Mouse (Mus musculus) midbrain, embryonic 11.5 days (tissue): ENCODE measurements around the gene Sct. TPM values are rescaled to one million over a fixed set of nuclear protein-coding genes. Genes with fewer than 3 reads are reported as not detected.

Experiments used
- ATAC-seq: fragments of 200-750 bp; cut with Nextera tagmentation; 2 replicates; pipeline ENCODE4 v1.8.0; 2017; ENCODE audit warnings: moderate TSS enrichment, moderate library complexity; ENCODE audit not compliant: low FRiP score
- DNase-seq: peaks from one replicate; pipeline ENCODE4 v3.0.0; 2015; ENCODE audit warnings: low spot score; ENCODE audit errors: missing footprints
- H3K27ac ChIP-seq: fragments of 300-500 bp; sonication (generic); 2 replicates; pipeline ENCODE4 v1.5.1; 2014; ENCODE audit warnings: low read depth, low read length
- H3K27me3 ChIP-seq: fragments of 300-500 bp; sonication (generic); 2 replicates; pipeline ENCODE4 v1.6.1; 2014; ENCODE audit warnings: mild to moderate bottlenecking, low read length, moderate library complexity, mixed read lengths; ENCODE audit not compliant: control insufficient read depth, insufficient read depth
- H3K36me3 ChIP-seq: fragments of 300-500 bp; sonication (generic); 2 replicates; pipeline ENCODE4 v1.6.1; 2014; ENCODE audit warnings: mild to moderate bottlenecking, low read length, moderate library complexity, mixed read lengths; ENCODE audit not compliant: control insufficient read depth, insufficient read depth
- H3K4me1 ChIP-seq: fragments of 300-500 bp; sonication (generic); 2 replicates; pipeline ENCODE4 v1.6.1; 2014; ENCODE audit warnings: low read length; ENCODE audit not compliant: control insufficient read depth, insufficient read depth
- H3K4me2 ChIP-seq: fragments of 300-500 bp; sonication (generic); 2 replicates; pipeline ENCODE4 v1.6.1; 2014; ENCODE audit warnings: mild to moderate bottlenecking, moderate library complexity
- H3K4me3 ChIP-seq: fragments of 300-500 bp; sonication (generic); 2 replicates; pipeline ENCODE4 v1.5.1; 2014; ENCODE audit warnings: low read depth, low read length
- H3K9ac ChIP-seq: fragments of 300-500 bp; sonication (generic); 2 replicates; pipeline ENCODE4 v1.6.1; 2014; ENCODE audit warnings: low read length
- H3K9me3 ChIP-seq: fragments of 300-500 bp; sonication (generic); 2 replicates; pipeline ENCODE4 v1.6.1; 2016; ENCODE audit warnings: low read length; ENCODE audit not compliant: control insufficient read depth
- WGBS: fragments of 180-500 bp; shearing (Covaris S2); extraction: QIAGEN DNeasy Blood & Tissue Kit; methylation state at CpG from one replicate; pipeline ENCODE4 v1.1.7; 2014; 5-methylcytosine and 5-hydroxymethylcytosine counted together
- polyA plus RNA-seq: library from polyadenylated mRNA; unstranded; fragments of >200 nt; fragmentation: Nextera tagmentation; extraction: Ambion mirVana; gene quantifications from 2 replicates; pipeline ENCODE4 v1.2.1, GENCODE M21; 2014

Sct gene
- polyA plus RNA-seq, 1 experiment from 2014 or later, result 1.1 TPM

GRCm38 (mm10) chr7:141270631-141271030 lies 8.3 kb downstream of the Sct start:
- whole genome bisulfite sequencing, result 75% methylated on average over 3 of the region's 3 CpGs
- ATAC-seq, result no peak

GRCm38 (mm10) chr7:141269273-141269545 lies 9.7 kb downstream of the Sct start:
- Histone ChIP-seq H3K9me3 (no peaks in the 10 kb centered on the region), H3K4me3 (no peak overlapping the region), H3K4me2 (no peak overlapping the region), H3K27me3 (no peaks in the 10 kb centered on the region), H3K9ac (no peak overlapping the region), H3K4me1 (peaks cover 5% of the 10 kb centered on the region), H3K27ac (no peak overlapping the region), H3K36me3 (no peaks in the 10 kb centered on the region)
- no peak for DNase-seq
- WGBS, result 89% methylated on average over 14 of the region's 14 CpGs
- no peak for ATAC-seq

More at GRCm38 (mm10) chr7:141270631-141271030, 8.3 kb downstream of the Sct start:
- no peaks in the 10 kb centered on the region for H3K36me3 ChIP-seq
- no peak overlapping the region for H3K27ac ChIP-seq
- H3K27me3 ChIP-seq, result no peaks in the 10 kb centered on the region
- H3K9me3 ChIP-seq, result no peaks in the 10 kb centered on the region
- H3K9ac ChIP-seq, result no peak overlapping the region
- no peak overlapping the region for H3K4me3 ChIP-seq
- DNase-seq, result no peak
- no peak overlapping the region for H3K4me2 ChIP-seq
- H3K4me1 ChIP-seq, result peaks cover 5% of the 10 kb centered on the region; the same call in 1 of the 2 replicates

- no peak overlapping the region for H3K9ac ChIP-seq
- H3K27ac ChIP-seq, result no peak overlapping the region
- DNase-seq (no peak), ATAC-seq (no peak)
- no peaks in the 10 kb centered on the region for H3K9me3 ChIP-seq
- H3K4me3 ChIP-seq, result no peak overlapping the region
- peaks cover 3% of the 10 kb centered on the region; the same call in 1 of the 2 replicates for H3K36me3 ChIP-seq
- no peaks in the 10 kb centered on the region for H3K27me3 ChIP-seq
- 78% methylated on average over 24 of the region's 24 CpGs for WGBS
- H3K4me1 ChIP-seq, result peaks cover 5% of the 10 kb centered on the region
- no peak overlapping the region for H3K4me2 ChIP-seq
Measured at GRCm38 (mm10) chr7:141268466-141269272, 10.3 kb downstream of the Sct start.

GRCm38 (mm10) chr7:141265739-141266561 lies 13.0 kb downstream of the Sct start, which contains the start of gene Irf7:
TSS of gene Irf7 (minus strand) at chr7:141266481.
- WGBS, result 15% methylated on average over 25 of the region's 25 CpGs
- DNase-seq, result peak; percentile 89
- Histone ChIP-seq H3K36me3 (peaks cover 23% of the 10 kb centered on the region), H3K27me3 (no peaks in the 10 kb centered on the region), H3K9me3 (no peaks in the 10 kb centered on the region), H3K4me1 (peaks cover 5% of the 10 kb centered on the region), H3K4me2 (peak within 1 kb of the TSS; percentile 48), H3K9ac (peak within 1 kb of the TSS; percentile 45), H3K27ac (no peak within 1 kb of the TSS), H3K4me3 (peak within 1 kb of the TSS; percentile 28)
- peak; percentile 47 for ATAC-seq

GRCm38 (mm10) chr7:141265411-141265738 lies 13.6 kb downstream of the Sct start:
- H3K4me3 ChIP-seq, result no peak overlapping the region
- peaks cover 25% of the 10 kb centered on the region for H3K36me3 ChIP-seq
- DNase-seq, result no peak
- no peaks in the 10 kb centered on the region for H3K9me3 ChIP-seq
- peaks cover 5% of the 10 kb centered on the region for H3K4me1 ChIP-seq
- ATAC-seq, result peak; percentile 22; the same call in 1 of the 2 replicates
- no peak overlapping the region for H3K4me2 ChIP-seq
- no peak overlapping the region for H3K9ac ChIP-seq
- 39% methylated on average over 11 of the region's 11 CpGs for WGBS
- H3K27me3 ChIP-seq, result no peaks in the 10 kb centered on the region
- no peak overlapping the region for H3K27ac ChIP-seq

- DNase-seq, result no peak
- Histone ChIP-seq H3K4me1 (peaks cover 5% of the 10 kb centered on the region), H3K27ac (no peak overlapping the region)
Measured at GRCm38 (mm10) chr7:141264761-141265410, 14.0 kb downstream of the Sct start.

GRCm38 (mm10) chr7:141264041-141264700 lies 14.8 kb downstream of the Sct start:
- Histone ChIP-seq H3K9me3 (no peaks in the 10 kb centered on the region), H3K4me1 (peaks cover 5% of the 10 kb centered on the region), H3K4me2 (no peak overlapping the region), H3K27me3 (no peaks in the 10 kb centered on the region), H3K9ac (no peak overlapping the region), H3K36me3 (peaks cover 36% of the 10 kb centered on the region), H3K27ac (no peak overlapping the region), H3K4me3 (no peak overlapping the region)
- DNase-seq (no peak), ATAC-seq (no peak)
- 75% methylated on average over 11 of the region's 11 CpGs for WGBS

More at GRCm38 (mm10) chr7:141264761-141265410, 14.0 kb downstream of the Sct start:
- no peak overlapping the region for H3K4me3 ChIP-seq
- no peaks in the 10 kb centered on the region for H3K27me3 ChIP-seq
- H3K9me3 ChIP-seq, result no peaks in the 10 kb centered on the region
- peaks cover 30% of the 10 kb centered on the region for H3K36me3 ChIP-seq
- WGBS, result 32% methylated on average over 12 of the region's 12 CpGs
- no peak overlapping the region for H3K9ac ChIP-seq
- ATAC-seq, result peak; percentile 68
- no peak overlapping the region for H3K4me2 ChIP-seq

- Histone ChIP-seq H3K27ac (no peak overlapping the region), H3K27me3 (no peaks in the 10 kb centered on the region), H3K4me1 (peaks cover 5% of the 10 kb centered on the region), H3K9ac (no peak overlapping the region), H3K4me2 (no peak overlapping the region), H3K4me3 (no peak overlapping the region), H3K36me3 (peaks cover 40% of the 10 kb centered on the region), H3K9me3 (no peaks in the 10 kb centered on the region)
- WGBS, result 93% methylated on average over 13 of the region's 13 CpGs
- no peak for DNase-seq
- no peak for ATAC-seq
Measured at GRCm38 (mm10) chr7:141263640-141264039, 15.3 kb downstream of the Sct start.
